Mouse (Mus musculus) myocyte (in vitro differentiated cells): Measurements from ENCODE around the gene Egf.

Experiments used
- CEBPB ChIP-seq: IDR thresholded peaks from 2 replicates; pipeline ENCODE4 v1.6.1; 2011; ENCODE audit warnings: mild to moderate bottlenecking, moderate library complexity; ENCODE audit not compliant: poor library complexity, insufficient read depth, severe bottlenecking
- E2F4 ChIP-seq: IDR thresholded peaks from one replicate; pipeline ENCODE4 v1.6.1; 2011; ENCODE audit warnings: mild to moderate bottlenecking, control low read depth, moderate library complexity; ENCODE audit not compliant: insufficient read depth
- MAX ChIP-seq: IDR thresholded peaks from one replicate; pipeline ENCODE4 v1.6.1; 2011; ENCODE audit warnings: low read depth, mild to moderate bottlenecking, control low read depth
- MYOD1 ChIP-seq, 3 experiments: IDR thresholded peaks; one replicate each; pipeline ENCODE4 v1.6.1; 2011; ENCODE audit warnings: control low read depth in 2 of 3, low read depth in 2 of 3, mild to moderate bottlenecking in 2 of 3, moderate library complexity in 1 of 3; ENCODE audit not compliant: insufficient read length in 2 of 3, control insufficient read depth in 1 of 3
- MYOG ChIP-seq, 3 experiments: IDR thresholded peaks; one replicate each; pipeline ENCODE4 v1.6.1; 2011; ENCODE audit warnings: control low read depth in 2 of 3, low read depth in 2 of 3, mild to moderate bottlenecking in 2 of 3; ENCODE audit not compliant: insufficient read length in 2 of 3, control insufficient read depth in 1 of 3, insufficient read depth in 1 of 3
- POLR2A ChIP-seq: IDR thresholded peaks from one replicate; pipeline ENCODE4 v1.6.1; 2011; ENCODE audit warnings: low read depth, mild to moderate bottlenecking, control low read depth, moderate library complexity; ENCODE audit not compliant: insufficient read length
- POLR2AphosphoS2 ChIP-seq: IDR thresholded peaks from one replicate; pipeline ENCODE4 v1.6.1; 2011; ENCODE audit warnings: low read depth, control low read depth; ENCODE audit not compliant: insufficient read length
- REST ChIP-seq: IDR thresholded peaks from one replicate; pipeline ENCODE4 v1.6.1; 2011; ENCODE audit warnings: mild to moderate bottlenecking, control low read depth, moderate library complexity; ENCODE audit not compliant: insufficient read depth, insufficient read length
- SRF ChIP-seq: IDR thresholded peaks from one replicate; pipeline ENCODE4 v1.6.1; 2011; ENCODE audit warnings: low read depth; ENCODE audit not compliant: control insufficient read depth, insufficient read length
- TCF12 ChIP-seq: IDR thresholded peaks from one replicate; pipeline ENCODE4 v1.6.1; 2011; ENCODE audit warnings: mild to moderate bottlenecking, control low read depth; ENCODE audit not compliant: poor library complexity, insufficient read depth, severe bottlenecking
- TCF3 ChIP-seq: IDR thresholded peaks from one replicate; pipeline ENCODE4 v1.6.1; 2011; ENCODE audit warnings: low read depth, control low read depth; ENCODE audit not compliant: insufficient read length
- USF1 ChIP-seq: IDR thresholded peaks from one replicate; pipeline ENCODE4 v1.6.1; 2011; ENCODE audit warnings: low read depth, mild to moderate bottlenecking, control low read depth, moderate library complexity

DNA sequence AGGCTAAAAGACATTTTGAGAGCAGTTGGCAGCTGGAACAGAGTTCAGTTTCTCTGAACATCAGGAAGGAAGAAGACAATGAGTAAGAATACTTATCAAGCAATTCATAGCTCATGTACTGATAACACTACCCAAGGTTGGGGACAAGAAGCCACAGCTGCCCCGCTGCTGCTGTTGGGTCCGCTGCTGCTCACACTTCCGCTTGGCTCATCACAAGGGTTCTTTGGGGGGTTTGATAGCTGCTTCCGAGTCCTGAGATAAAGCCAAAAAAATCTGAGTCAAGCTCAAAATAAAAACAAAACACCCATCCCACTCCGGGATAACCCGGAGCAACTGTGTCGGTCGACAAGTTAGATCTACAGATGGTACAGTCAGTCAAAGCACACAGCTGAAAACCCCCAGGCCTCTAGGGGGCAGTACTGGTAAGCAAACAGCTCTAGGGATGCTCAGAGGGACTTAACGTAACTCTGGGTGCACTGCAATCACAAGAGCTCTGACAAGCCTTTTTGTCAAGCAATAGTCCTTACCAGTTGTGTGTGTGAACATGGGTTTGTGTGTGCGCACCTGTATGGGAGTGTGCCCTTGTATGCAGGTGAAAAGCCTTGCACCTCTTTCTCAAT lies 71.9 kb downstream of the Egf start:
- TF ChIP-seq POLR2A (no peak), MYOD1 (IDR thresholded peaks at IDR 0.05; ENCODE audit: control insufficient read depth in 1 of 3, insufficient read length in 2 of 3, low read depth in 2 of 3) (peak; percentile 23 to 64 (median 56)), USF1 (no peak), MAX (no peak), MYOG (IDR thresholded peaks at IDR 0.05; ENCODE audit: control insufficient read depth in 1 of 3, insufficient read depth in 1 of 3, insufficient read length in 2 of 3, low read depth in 2 of 3) (peak in 1 of 3 experiments; percentile 35), TCF12 (peak; percentile 32), POLR2AphosphoS2 (no peak), E2F4 (no peak), TCF3 (no peak), CEBPB (no peak), SRF (no peak), REST (no peak)
